Comparison of ENCODE assay signal across 10 mouse cellular contexts in genomic region chr7:40884855-40885489, GRCm38 (mm10). TPM values are rescaled to one million over a fixed set of nuclear protein-coding genes. Genes with fewer than 3 reads are reported as not detected.
DNase-seq lines count a peak whose midpoint lies in the region; ATAC-seq and TF ChIP-seq lines count a peak whose summit lies in the region.
"Had no signal": no experiment of that assay in that cellular context is flagged by ENCODE, and none has a peak within 500 bp of the region (broad histone marks: within the 10 kb centered on the region; RNA-seq: fewer than 3 reads in every experiment).

No protein-coding gene starts in this region.

- H3K4me2 ChIP-seq in hindbrain, postnatal 0 days (ENCODE audit: low read depth, low read length): no peak overlapping the region
- H3K4me2 ChIP-seq in midbrain, embryonic 14.5 days (ENCODE audit: low read length): no peak overlapping the region
- H3K4me2 ChIP-seq: heart, embryonic 15.5 days had no signal

- H3K4me1 ChIP-seq in hindbrain, postnatal 0 days (ENCODE audit: insufficient read depth, low read length): no peaks in the 10 kb centered on the region
- H3K4me1 ChIP-seq in midbrain, embryonic 14.5 days (ENCODE audit: control insufficient read depth, insufficient read depth, low read length): no peaks in the 10 kb centered on the region
- H3K4me1 ChIP-seq: heart, embryonic 15.5 days had no signal

- WGBS in hindbrain, postnatal 0 days: 24% methylated on average over 8 of the region's 8 CpGs
- 36% methylated on average over 8 of the region's 8 CpGs for WGBS in midbrain, embryonic 14.5 days

- no peak overlapping the region for H3K4me3 ChIP-seq in hindbrain, postnatal 0 days (ENCODE audit: low read length)
- no peak overlapping the region for H3K4me3 ChIP-seq in midbrain, embryonic 14.5 days (replicated peaks; ENCODE audit: low read depth, low read length)
- H3K4me3 ChIP-seq: heart, embryonic 15.5 days had no signal

- peak; percentile 13 to 21 for DNase-seq in adrenal gland, adult (ENCODE audit: inconsistent age in 2 of 2, low spot score in 1 of 2)
- DNase-seq in adrenal gland, adult 2 months: no peak
- peak; percentile 46 for DNase-seq in cerebellum, adult 9-11 months
- peak; percentile 86 for DNase-seq in hindbrain, postnatal 0 days (ENCODE audit: low spot score)
- DNase-seq in midbrain, embryonic 14.5 days: peak; percentile 75
- no peak for DNase-seq in heart, adult 18-20 months

- no peaks in the 10 kb centered on the region for H3K9me3 ChIP-seq in hindbrain, postnatal 0 days (ENCODE audit: low read length)
- no peaks in the 10 kb centered on the region for H3K9me3 ChIP-seq in midbrain, embryonic 14.5 days (ENCODE audit: control insufficient read depth, low read length)
- H3K9me3 ChIP-seq: heart, embryonic 15.5 days had no signal

- H3K27ac ChIP-seq in hindbrain, postnatal 0 days: peak overlapping the region; percentile 66
- no peak overlapping the region for H3K27ac ChIP-seq in midbrain, embryonic 14.5 days (replicated peaks; ENCODE audit: low read depth, low read length)
- H3K27ac ChIP-seq: heart, embryonic 15.5 days had no signal

- peak; percentile 91 for ATAC-seq in hindbrain, postnatal 0 days
- ATAC-seq in midbrain, embryonic 14.5 days (ENCODE audit: low FRiP score, low TSS enrichment): no peak
- ATAC-seq in monocyte, adult 5-6 weeks (replicated peaks; ENCODE audit: insufficient number of reproducible peaks, low FRiP score, low TSS enrichment, poor library complexity, severe bottlenecking): no peak
- no peak for ATAC-seq in erythroblast, adult 5-6 weeks (replicated peaks; ENCODE audit: low FRiP score, poor library complexity, severe bottlenecking)

- no peaks in the 10 kb centered on the region for H3K27me3 ChIP-seq in hindbrain, postnatal 0 days (ENCODE audit: insufficient read depth, low read length)
- H3K27me3 ChIP-seq in midbrain, embryonic 14.5 days (ENCODE audit: control insufficient read depth, insufficient read depth, low read length): no peaks in the 10 kb centered on the region
- H3K27me3 ChIP-seq: heart, embryonic 15.5 days had no signal

- no peak overlapping the region for H3K9ac ChIP-seq in hindbrain, postnatal 0 days (replicated peaks; ENCODE audit: low read length)
- no peak overlapping the region for H3K9ac ChIP-seq in midbrain, embryonic 14.5 days (replicated peaks; ENCODE audit: low read length)
- H3K9ac ChIP-seq: heart, embryonic 15.5 days had no signal

- no peak for TF ChIP-seq CTCF in hindbrain, postnatal 0 days (IDR thresholded peaks at IDR 0.05; ENCODE audit: low read depth)

- H3K36me3 ChIP-seq in hindbrain, postnatal 0 days (ENCODE audit: insufficient read depth, low read length): no peaks in the 10 kb centered on the region
- no peaks in the 10 kb centered on the region for H3K36me3 ChIP-seq in midbrain, embryonic 14.5 days (ENCODE audit: control insufficient read depth, insufficient read depth, low read length)
- H3K36me3 ChIP-seq: heart, embryonic 15.5 days had no signal

RNA-seq across cellular contexts. Expression of gene Vstm2b, which starts 13.2 kb away (rescaled TPM):
- 1 to 10 TPM in 1 of 2 experiments, under 1 TPM in 1; 0.35 to 1.9 TPM for total RNA-seq in adrenal gland, adult 2 months (2021)
- polyA plus RNA-seq in adrenal gland, adult 2 months (2012; rRNA removed): 1.7 and 2.6 TPM in 2 replicates
- total RNA-seq in hindbrain, postnatal 0 days (2014; rRNA removed): 93.3 and 102 TPM in 2 replicates
- 25.1 and 27.4 TPM in 2 replicates for polyA plus RNA-seq in hindbrain, postnatal 0 days (2015; fragmentation: Nextera tagmentation; extraction: Ambion mirVana)
- 21.1 and 25.6 TPM in 2 replicates for polyA plus RNA-seq in midbrain, embryonic 14.5 days (2014; fragmentation: Nextera tagmentation; extraction: Ambion mirVana)
- under 1 TPM; 0.15 to 0.26 TPM for total RNA-seq in heart, adult 18-20 months (2021)
- total RNA-seq in monocyte, adult 5-6 weeks (2017): not detected in 3 replicates
- not detected in 2 replicates for total RNA-seq in erythroblast, adult 5-6 weeks (2015; ENCODE audit: low replicate concordance)
- total RNA-seq in erythroblast, adult 5-6 weeks (2017; ENCODE audit: low replicate concordance): not detected in 2 replicates
- polyA plus RNA-seq: liver, embryonic 16.5 days had no signal

Comparison
In these comparisons a context has a peak if more than half of its experiments do, and no peak if none do; other contexts are left out.
1. DNase-seq: peak in adrenal gland, adult (2 of 2), cerebellum, adult 9-11 months (single experiment), hindbrain, postnatal 0 days (single experiment) and midbrain, embryonic 14.5 days (single experiment); none in adrenal gland, adult 2 months (single experiment) and heart, adult 18-20 months (0 of 2).
2. RNA of gene Vstm2b, which starts 13.2 kb away (total RNA-seq): 93.3 to 102 TPM in hindbrain, postnatal 0 days; 0.35 to 1.9 TPM in adrenal gland, adult 2 months, 0.15 to 0.26 TPM in heart, adult 18-20 months, not detected in monocyte, adult 5-6 weeks and not detected in erythroblast, adult 5-6 weeks; every median in the first group is over 10 times any median in the second.